Mouse (Mus musculus): ENCODE data around the gene Zmynd15. TPM values are rescaled to one million over a fixed set of nuclear protein-coding genes. Genes with fewer than 3 reads are reported as not detected.
A peak's percentile ranks its signal among the peaks of the same experiment; 100 is the strongest.
"Not testable (repeated sequence)": the region's sequence is repeated elsewhere in the genome, so short reads cannot be mapped to it uniquely, and the experiment has no call there.

Zmynd15 gene
- polyA plus RNA-seq, 1 experiment from 2014 or later = 0.59 TPM

GRCm38 (mm10) chr11:70450926-70451325 is 8.3 kb upstream of the Zmynd15 start:
- 81% methylated on average over 2 of the region's 2 CpGs for WGBS
- Histone ChIP-seq H3K9ac (no peak overlapping the region), H3K9me3 (no peaks in the 10 kb centered on the region), H3K27me3 (no peaks in the 10 kb centered on the region), H3K36me3 (peaks cover 16% of the 10 kb centered on the region; the same call in 1 of the 2 replicates), H3K4me2 (no peak overlapping the region), H3K4me1 (peaks cover 13% of the 10 kb centered on the region), H3K27ac (no peak overlapping the region), H3K4me3 (no peak overlapping the region)
- ATAC-seq (ENCODE audit: insufficient number of reproducible peaks, insufficient read depth, low FRiP score, low TSS enrichment, low read depth) = no peak

- Histone ChIP-seq H3K4me1 (peaks cover 13% of the 10 kb centered on the region), H3K36me3 (peaks cover 16% of the 10 kb centered on the region; the same call in 1 of the 2 replicates), H3K9ac (peak within 1 kb of the TSS; percentile 83), H3K4me3 (peak within 1 kb of the TSS; percentile 63), H3K4me2 (peak within 1 kb of the TSS; percentile 60), H3K27me3 (no peaks in the 10 kb centered on the region), H3K27ac (peak within 1 kb of the TSS; percentile 97), H3K9me3 (no peaks in the 10 kb centered on the region)
- under 1% methylated on average over 46 of the region's 46 CpGs for WGBS
- peak; percentile 97 for ATAC-seq (ENCODE audit: insufficient number of reproducible peaks, insufficient read depth, low FRiP score, low TSS enrichment, low read depth)
These were observed 7.3 kb upstream of the Zmynd15 start, which contains the start of gene Med11 for GRCm38 (mm10) chr11:70451797-70452498. TSS of gene Med11 (plus strand) at chr11:70451919.

- no peak overlapping the region for H3K9ac ChIP-seq
- no peaks in the 10 kb centered on the region for H3K9me3 ChIP-seq
- H3K4me1 ChIP-seq = peaks cover 13% of the 10 kb centered on the region
- peaks cover 16% of the 10 kb centered on the region; the same call in 1 of the 2 replicates for H3K36me3 ChIP-seq
- peaks cover 5% of the 10 kb centered on the region for H3K27me3 ChIP-seq
- peak overlapping the region; percentile 60; the same call in 1 of the 2 replicates for H3K4me2 ChIP-seq
- no peak overlapping the region for H3K4me3 ChIP-seq
- WGBS = 85% methylated on average over 9 of the region's 9 CpGs
- ATAC-seq (ENCODE audit: insufficient number of reproducible peaks, insufficient read depth, low FRiP score, low TSS enrichment, low read depth) = no peak
- no peak overlapping the region for H3K27ac ChIP-seq
These were observed 5.8 kb upstream of the Zmynd15 start for GRCm38 (mm10) chr11:70453261-70454044.

GRCm38 (mm10) chr11:70459601-70460101 is 418 bp downstream of the Zmynd15 start, which contains the start of gene Cxcl16:
TSS of gene Cxcl16 (minus strand) at chr11:70459984.
- H3K4me2 ChIP-seq = peak within 1 kb of the TSS; percentile 95
- H3K27ac ChIP-seq = no peak within 1 kb of the TSS
- H3K36me3 ChIP-seq = 0 out of 2 replicates have a peak, but pooled peaks cover 6% of the 10 kb centered on the region
- H3K27me3 ChIP-seq = peaks cover 61% of the 10 kb centered on the region
- no peaks in the 10 kb centered on the region for H3K9me3 ChIP-seq
- H3K4me3 ChIP-seq = peak within 1 kb of the TSS; percentile 60
- peak within 1 kb of the TSS; percentile 77 for H3K9ac ChIP-seq
- no peak for ATAC-seq (ENCODE audit: insufficient number of reproducible peaks, insufficient read depth, low FRiP score, low TSS enrichment, low read depth)
- 4% methylated on average over 30 of the region's 30 CpGs for WGBS
- peaks cover 14% of the 10 kb centered on the region for H3K4me1 ChIP-seq

- Histone ChIP-seq H3K4me3 (no peak overlapping the region), H3K27ac (no peak overlapping the region), H3K4me1 (peaks cover 22% of the 10 kb centered on the region), H3K9me3 (no peaks in the 10 kb centered on the region), H3K27me3 (peaks cover 69% of the 10 kb centered on the region), H3K36me3 (no peaks in the 10 kb centered on the region), H3K9ac (no peak overlapping the region), H3K4me2 (no peak overlapping the region)
- WGBS = 75% methylated on average over 5 of the region's 5 CpGs
- ATAC-seq (ENCODE audit: insufficient number of reproducible peaks, insufficient read depth, low FRiP score, low TSS enrichment, low read depth) = peak; percentile 39; the same call in 1 of the 2 replicates
These were observed 4.7 kb downstream of the Zmynd15 start for GRCm38 (mm10) chr11:70463970-70464369.

- Histone ChIP-seq H3K27ac (no peak overlapping the region), H3K9ac (peak overlapping the region; percentile 58), H3K4me2 (peak overlapping the region; percentile 60), H3K36me3 (no peaks in the 10 kb centered on the region), H3K9me3 (no peaks in the 10 kb centered on the region), H3K4me3 (peak overlapping the region; percentile 33), H3K4me1 (peaks cover 12% of the 10 kb centered on the region), H3K27me3 (peaks cover 56% of the 10 kb centered on the region)
- no peak for ATAC-seq (ENCODE audit: insufficient number of reproducible peaks, insufficient read depth, low FRiP score, low TSS enrichment, low read depth)
- 19% methylated on average over 16 of the region's 16 CpGs for WGBS
These were observed 6.0 kb downstream of the Zmynd15 start for GRCm38 (mm10) chr11:70465211-70465610.

- Histone ChIP-seq H3K4me2 (peak overlapping the region; percentile 60), H3K4me1 (peaks cover 12% of the 10 kb centered on the region), H3K27ac (no peak overlapping the region), H3K4me3 (peak overlapping the region; percentile 33), H3K27me3 (peaks cover 50% of the 10 kb centered on the region), H3K9me3 (no peaks in the 10 kb centered on the region), H3K9ac (peak overlapping the region; percentile 58), H3K36me3 (no peaks in the 10 kb centered on the region)
- WGBS = 4% methylated on average over 23 of the region's 23 CpGs
- ATAC-seq (ENCODE audit: insufficient number of reproducible peaks, insufficient read depth, low FRiP score, low TSS enrichment, low read depth) = no peak
These were observed 6.6 kb downstream of the Zmynd15 start for GRCm38 (mm10) chr11:70465824-70466223.

GRCm38 (mm10) chr11:70467902-70468619 is 8.8 kb downstream of the Zmynd15 start:
- Histone ChIP-seq H3K4me1 (peaks cover 12% of the 10 kb centered on the region), H3K9me3 (no peaks in the 10 kb centered on the region), H3K27me3 (peaks cover 33% of the 10 kb centered on the region), H3K9ac (no peak overlapping the region), H3K4me3 (no peak overlapping the region), H3K27ac (no peak overlapping the region), H3K36me3 (no peaks in the 10 kb centered on the region), H3K4me2 (no peak overlapping the region)
- no peak for ATAC-seq (ENCODE audit: insufficient number of reproducible peaks, insufficient read depth, low FRiP score, low TSS enrichment, low read depth)
- WGBS = 79% methylated on average over 5 of the region's 5 CpGs

GRCm38 (mm10) chr11:70469764-70470163 is 10.5 kb downstream of the Zmynd15 start:
- Histone ChIP-seq H3K9ac (no peak overlapping the region), H3K4me3 (no peak overlapping the region), H3K36me3 (no peaks in the 10 kb centered on the region), H3K4me2 (no peak overlapping the region), H3K27ac (no peak overlapping the region), H3K9me3 (no peaks in the 10 kb centered on the region), H3K27me3 (peaks cover 16% of the 10 kb centered on the region), H3K4me1 (peaks cover 12% of the 10 kb centered on the region)
- no peak for ATAC-seq (ENCODE audit: insufficient number of reproducible peaks, insufficient read depth, low FRiP score, low TSS enrichment, low read depth)
- WGBS = 84% methylated on average over 3 of the region's 3 CpGs

GRCm38 (mm10) chr11:70472716-70473115 is 13.5 kb downstream of the Zmynd15 start:
- Histone ChIP-seq H3K4me1 (no peaks in the 10 kb centered on the region), H3K9ac (no peak overlapping the region), H3K4me2 (no peak overlapping the region), H3K27ac (no peak overlapping the region), H3K36me3 (no peaks in the 10 kb centered on the region), H3K9me3 (no peaks in the 10 kb centered on the region), H3K4me3 (no peak overlapping the region), H3K27me3 (no peaks in the 10 kb centered on the region)
- ATAC-seq (ENCODE audit: insufficient number of reproducible peaks, insufficient read depth, low FRiP score, low TSS enrichment, low read depth) = no peak

GRCm38 (mm10) chr11:70473291-70473690 is 14.1 kb downstream of the Zmynd15 start:
- not testable (repeated sequence) for H3K4me3 ChIP-seq; H3K4me1 ChIP-seq; H3K36me3 ChIP-seq; H3K9ac ChIP-seq; H3K27ac ChIP-seq; H3K27me3 ChIP-seq; H3K4me2 ChIP-seq; H3K9me3 ChIP-seq; ATAC-seq (ENCODE audit: insufficient number of reproducible peaks, insufficient read depth, low FRiP score, low TSS enrichment, low read depth)
- 85% methylated on average over 5 of the region's 5 CpGs for WGBS

Measured in embryonic facial prominence, embryonic 13.5 days (tissue).